Mouse (Mus musculus) gastrocnemius, postnatal 36 days (tissue): Measurements from ENCODE around the gene Bcl2l13. TPM values are rescaled to one million over a fixed set of nuclear protein-coding genes. Genes with fewer than 3 reads are reported as not detected.

Experiments used
- microRNA-seq, 2 experiments: library from miRNA; unstranded; fragments of <30 nt; microRNA quantifications; one replicate each; pipeline ENCODE4 v1.2.0; 2021
- total RNA-seq, 2 experiments: library from RNA; stranded (reverse); gene quantifications; 2 replicates each; pipeline ENCODE4 v1.2.3; 2021

Bcl2l13 gene
- total RNA-seq, 2 experiments from 2014 or later: 59.6 to 67.3 TPM

Small RNA genes within 50 kb of the gene (microRNA-seq; reads per million reads assigned to microRNA genes)
- gene Gm25193: 0 reads per million in 2 experiments

Other genes with a start within 250 kb of the Bcl2l13 start
- 10 to 100 TPM in 1 of 2 experiments, 1 to 10 TPM in 1; 7.8 to 18.8 TPM for gene Cecr2, start 169.8 kb upstream of the Bcl2l13 start, total RNA-seq
- gene Slc25a18, start 62.6 kb upstream of the Bcl2l13 start, total RNA-seq: not detected
- gene Atp6v1e1, start 13.4 kb upstream of the Bcl2l13 start, total RNA-seq: 100 to 1,000 TPM; 113 to 124 TPM
- under 1 TPM; 0.48 to 0.49 TPM for gene Bid, start 80.6 kb downstream of the Bcl2l13 start, total RNA-seq